Mouse (Mus musculus): ENCODE measurements around the gene Ypel5. TPM values are rescaled to one million over a fixed set of nuclear protein-coding genes. Genes with fewer than 3 reads are reported as not detected.

Gene Ypel5
- total RNA-seq (2017): 159 and 165 TPM in 2 replicates

DNA sequence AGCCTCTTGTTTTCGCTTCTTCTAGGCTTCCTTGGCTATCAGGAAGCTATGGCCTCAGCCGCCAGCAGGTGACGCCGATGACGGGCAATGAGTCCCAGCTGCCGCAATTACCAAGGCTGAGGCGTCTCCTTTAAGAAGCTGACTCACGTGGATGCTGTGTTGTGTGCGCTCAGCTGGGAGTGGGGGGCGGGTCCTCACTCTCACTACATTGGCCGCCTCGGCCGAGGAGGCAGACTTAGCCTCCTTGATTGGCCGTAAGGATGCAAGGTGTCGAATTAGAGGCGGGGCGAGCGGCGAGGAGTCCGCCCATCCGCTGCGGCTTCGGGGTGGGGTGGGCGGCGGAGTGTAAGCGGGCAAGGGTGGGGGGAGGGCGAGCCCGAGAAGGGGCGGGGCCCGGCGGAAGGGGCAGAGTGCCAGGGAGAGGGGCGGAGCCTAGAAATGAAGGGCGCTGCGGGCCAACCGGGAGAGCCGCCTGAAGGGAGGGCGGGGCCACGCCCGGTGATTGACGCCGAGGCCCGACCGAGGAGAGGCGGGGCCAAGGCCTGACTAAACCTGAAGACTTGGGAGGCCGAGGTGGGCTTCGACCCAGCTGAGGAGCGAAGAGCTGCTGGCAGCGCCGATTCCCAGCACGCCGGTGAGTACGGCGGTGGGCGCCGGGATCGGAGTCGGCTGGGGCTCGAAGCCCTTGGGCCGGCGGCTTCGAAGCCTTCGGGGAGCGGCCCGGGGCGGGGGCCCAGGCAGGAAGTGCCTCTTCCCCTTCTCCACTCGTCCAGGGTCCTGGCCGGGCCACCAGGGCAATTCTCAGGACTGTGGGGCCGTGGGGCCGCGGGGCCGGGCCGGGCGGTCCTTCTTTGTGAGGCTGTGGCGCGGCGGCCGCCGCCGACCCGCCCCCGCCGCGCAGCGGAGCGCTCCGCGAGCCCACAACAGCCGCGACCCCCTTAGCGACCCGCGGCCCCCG lies at the start of gene Ypel5:
Gene Ypel5, plus strand, starts transcription at position 296 of the 958 bp plus-strand sequence.
- ATAC-seq (ENCODE audit: extremely low read depth, insufficient number of reproducible peaks, low FRiP score, poor library complexity, severe bottlenecking): peak; percentile 92

DNA sequence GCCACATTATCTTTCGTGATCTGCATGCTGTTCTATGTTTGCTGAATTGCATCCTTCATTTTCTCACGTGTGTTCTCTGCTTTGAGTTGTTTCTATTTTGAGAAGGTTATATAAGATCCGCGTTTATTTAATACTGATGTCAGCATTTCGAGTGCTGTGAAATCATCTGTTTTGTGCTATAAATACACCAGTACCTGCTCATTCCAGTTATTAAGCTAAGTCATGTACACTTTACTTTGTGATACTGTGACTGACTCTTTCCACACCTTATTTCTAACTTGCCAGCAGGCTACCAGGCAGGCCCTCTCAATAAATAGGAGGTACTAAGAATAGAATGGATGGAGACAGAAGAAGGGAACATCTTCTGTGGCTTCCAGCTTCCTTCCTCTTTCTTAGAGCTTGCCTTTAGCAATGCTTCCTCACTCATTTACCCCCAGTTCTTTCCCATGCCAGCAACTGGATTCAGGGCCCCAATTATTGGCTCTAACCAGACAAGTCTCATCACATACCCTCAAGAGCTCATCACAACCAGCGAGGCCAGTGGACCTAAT lies 48.3 kb upstream of the Ypel5 start:
- no peak for ATAC-seq (ENCODE audit: extremely low read depth, insufficient number of reproducible peaks, low FRiP score, poor library complexity, severe bottlenecking)

DNA sequence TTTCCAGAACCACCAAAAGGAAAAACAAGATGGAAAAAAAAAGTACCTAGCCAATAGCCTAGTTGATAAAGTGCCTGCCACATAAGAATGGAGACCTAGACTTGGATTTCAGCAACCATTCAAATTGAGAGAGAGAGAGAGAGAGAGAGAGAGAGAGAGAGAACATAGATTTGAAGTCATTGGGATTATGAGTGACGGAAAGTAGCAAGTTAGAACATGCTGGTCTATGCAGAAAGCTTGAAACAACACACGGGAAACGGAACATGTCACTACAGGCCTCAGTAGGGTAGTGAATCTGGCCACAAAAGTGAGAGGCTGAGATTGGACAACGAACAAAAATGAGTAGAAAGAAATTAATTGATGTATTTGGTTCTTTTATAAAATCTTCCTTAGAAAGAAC lies 43.0 kb upstream of the Ypel5 start:
- no peak for ATAC-seq (ENCODE audit: extremely low read depth, insufficient number of reproducible peaks, low FRiP score, poor library complexity, severe bottlenecking)

DNA sequence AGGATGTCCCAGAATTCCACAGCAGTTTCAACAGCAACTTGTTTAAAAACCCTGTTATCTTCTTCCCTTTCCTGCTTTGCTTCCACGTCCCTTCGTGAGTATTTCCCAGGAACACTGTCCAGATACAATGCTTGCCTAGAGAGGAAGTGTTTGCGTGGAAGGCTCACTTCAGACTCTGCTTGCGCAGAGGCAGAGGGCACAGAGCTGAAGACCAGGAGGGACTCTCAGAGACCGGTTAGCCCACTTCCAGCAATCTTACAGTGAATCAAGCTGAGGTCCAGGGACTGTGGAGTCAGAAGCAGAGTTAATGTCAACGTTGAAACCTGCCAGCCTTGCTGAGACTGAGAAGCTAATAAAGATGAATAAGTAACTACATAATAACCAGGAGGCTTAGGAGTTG lies 41.6 kb upstream of the Ypel5 start:
- no peak for ATAC-seq (ENCODE audit: extremely low read depth, insufficient number of reproducible peaks, low FRiP score, poor library complexity, severe bottlenecking)

DNA sequence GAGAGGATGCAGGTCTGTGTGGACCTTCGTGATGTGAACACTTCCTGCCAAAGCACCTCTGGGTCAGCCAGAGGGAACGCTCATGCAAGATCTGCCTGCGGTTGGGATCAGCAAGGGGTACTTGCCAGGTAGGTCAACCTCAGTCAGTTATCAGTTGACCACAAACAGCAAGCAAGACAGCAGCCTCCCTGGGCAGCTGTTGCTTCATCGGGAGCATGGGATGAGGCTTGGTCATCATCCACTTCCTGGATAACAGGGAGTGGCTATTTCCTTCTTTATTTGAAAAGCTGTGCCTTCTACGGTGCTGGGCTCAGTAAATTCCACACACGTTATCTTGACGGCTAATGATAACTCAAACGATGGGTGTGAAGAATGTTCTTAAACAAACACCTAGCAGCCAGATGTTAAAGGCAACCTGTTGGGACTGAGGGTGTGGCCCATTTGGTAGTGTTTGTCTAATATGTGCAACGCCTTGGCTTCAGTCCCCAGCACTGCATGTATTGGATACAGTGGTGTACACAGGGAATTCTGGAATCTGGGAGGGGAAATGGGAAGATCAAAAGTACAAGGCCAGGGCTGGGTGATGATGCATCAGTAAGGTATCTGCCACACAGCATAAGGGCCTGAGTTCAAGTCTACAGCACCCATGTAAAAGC lies 40.7 kb upstream of the Ypel5 start:
- no peak for ATAC-seq (ENCODE audit: extremely low read depth, insufficient number of reproducible peaks, low FRiP score, poor library complexity, severe bottlenecking)

DNA sequence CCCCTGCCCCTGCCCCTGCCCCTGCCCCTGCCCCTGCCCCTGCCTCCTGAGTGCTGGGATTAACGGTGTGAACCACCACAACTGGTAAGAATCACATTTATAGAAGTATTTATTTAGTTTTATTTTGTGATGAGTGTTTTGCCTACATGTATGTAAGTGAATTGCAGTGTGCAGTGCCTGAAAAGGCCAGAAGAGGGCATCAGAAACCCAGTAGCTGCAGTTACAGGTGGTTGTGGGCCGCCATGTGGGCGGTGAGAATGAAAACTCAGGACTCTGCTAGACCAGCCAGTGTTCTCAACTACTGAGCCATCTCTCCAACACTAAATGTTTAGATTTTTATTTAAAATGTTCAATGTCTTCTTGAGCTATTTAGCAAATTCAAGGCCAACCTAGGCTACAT lies 39.7 kb upstream of the Ypel5 start:
- no peak for ATAC-seq (ENCODE audit: extremely low read depth, insufficient number of reproducible peaks, low FRiP score, poor library complexity, severe bottlenecking)

DNA sequence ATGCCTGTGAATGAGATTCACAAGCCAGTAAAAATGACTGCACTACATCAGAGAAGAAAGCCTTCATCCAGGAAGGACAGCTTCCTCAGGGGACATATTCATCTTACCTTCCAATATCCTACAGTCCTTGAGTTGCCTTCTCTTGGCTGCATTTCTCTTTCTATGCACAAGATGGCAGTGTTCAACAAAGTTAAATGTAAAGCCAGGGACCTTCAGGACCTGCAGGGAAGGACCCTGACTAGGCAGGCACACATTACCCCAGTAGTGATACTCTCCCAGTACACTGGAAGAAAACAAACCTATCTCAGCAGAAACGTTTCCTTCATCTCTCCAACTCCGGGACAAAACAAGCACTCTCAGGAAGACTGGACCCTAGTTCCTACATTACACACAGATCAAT lies 38.4 kb upstream of the Ypel5 start:
- peak; percentile 81 for ATAC-seq (ENCODE audit: extremely low read depth, insufficient number of reproducible peaks, low FRiP score, poor library complexity, severe bottlenecking)

DNA sequence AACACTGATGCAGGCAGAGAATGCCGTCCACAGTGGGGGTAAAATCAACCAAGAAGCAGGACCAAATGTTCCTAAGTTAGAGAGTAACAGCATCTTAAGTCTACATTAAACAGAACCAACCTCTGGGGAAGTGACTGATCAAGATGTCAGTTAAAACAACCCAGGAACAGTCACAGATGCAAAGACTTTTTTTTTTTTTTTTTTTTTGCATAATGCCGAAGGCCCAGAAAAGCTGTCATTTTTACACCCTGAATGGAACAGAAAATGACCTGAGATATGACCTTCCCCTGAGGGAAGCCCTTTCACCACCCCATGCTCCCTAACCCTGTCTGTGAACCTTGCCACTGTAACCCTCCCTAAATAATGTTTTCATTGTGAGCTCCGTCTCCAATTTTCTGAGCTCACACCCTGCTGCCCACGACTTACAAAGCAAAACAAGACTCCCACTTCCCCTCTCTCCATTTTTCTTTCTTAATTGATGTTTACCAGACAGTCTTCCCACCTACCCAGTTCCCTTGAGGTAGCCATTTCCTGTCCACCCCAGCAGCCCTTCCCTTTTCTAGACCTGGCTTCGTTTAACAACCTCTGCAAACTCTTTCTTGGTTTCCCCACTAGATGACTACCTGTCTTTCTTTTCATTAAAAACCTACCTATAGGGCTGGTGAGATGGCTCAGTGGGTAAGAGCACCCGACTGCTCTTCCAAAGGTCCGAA lies 26.2 kb upstream of the Ypel5 start:
- ATAC-seq (ENCODE audit: extremely low read depth, insufficient number of reproducible peaks, low FRiP score, poor library complexity, severe bottlenecking): no peak

DNA sequence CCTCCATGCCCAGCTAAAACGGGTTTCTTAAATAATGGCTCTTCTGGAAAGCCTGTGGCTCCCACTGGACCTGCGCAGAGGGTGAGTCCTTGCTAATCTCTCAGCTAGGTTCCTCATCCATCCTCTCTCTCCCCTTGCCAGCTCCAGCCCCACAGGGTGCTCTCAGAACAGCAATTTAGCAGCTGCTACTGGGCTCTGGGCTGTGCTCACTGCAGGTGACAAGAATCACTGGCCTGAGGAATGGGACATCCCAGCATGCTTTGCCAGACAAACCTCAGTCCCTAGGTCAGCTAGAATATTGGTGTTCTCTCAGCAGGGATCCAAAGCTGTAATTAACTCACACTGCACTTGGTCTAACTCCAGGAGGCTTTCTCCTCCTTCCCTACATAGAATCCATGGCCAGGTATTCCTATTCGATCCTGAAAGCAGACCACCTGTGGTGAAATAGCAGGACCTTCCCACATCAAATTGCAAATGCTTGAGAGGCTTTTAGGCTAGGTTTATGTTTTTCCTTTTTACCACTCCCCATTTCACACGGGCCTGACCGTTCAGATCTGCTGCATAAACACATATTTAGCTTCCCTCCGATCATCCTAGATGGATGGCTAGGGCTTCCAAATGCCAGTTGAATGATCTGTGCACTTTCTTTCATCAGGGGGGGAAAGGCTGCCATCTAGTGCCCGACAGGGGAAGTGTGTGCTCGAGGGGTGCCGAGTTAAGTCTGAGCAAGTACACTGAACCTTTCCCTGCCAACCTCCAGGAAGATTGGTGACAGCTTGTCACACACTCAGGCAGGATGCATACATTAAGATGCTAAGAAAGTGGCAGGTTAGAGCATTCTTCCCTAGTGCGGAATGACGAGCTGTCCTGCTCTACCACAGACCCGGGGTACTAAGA lies 22.6 kb upstream of the Ypel5 start:
- peak; percentile 82 for ATAC-seq (ENCODE audit: extremely low read depth, insufficient number of reproducible peaks, low FRiP score, poor library complexity, severe bottlenecking)

DNA sequence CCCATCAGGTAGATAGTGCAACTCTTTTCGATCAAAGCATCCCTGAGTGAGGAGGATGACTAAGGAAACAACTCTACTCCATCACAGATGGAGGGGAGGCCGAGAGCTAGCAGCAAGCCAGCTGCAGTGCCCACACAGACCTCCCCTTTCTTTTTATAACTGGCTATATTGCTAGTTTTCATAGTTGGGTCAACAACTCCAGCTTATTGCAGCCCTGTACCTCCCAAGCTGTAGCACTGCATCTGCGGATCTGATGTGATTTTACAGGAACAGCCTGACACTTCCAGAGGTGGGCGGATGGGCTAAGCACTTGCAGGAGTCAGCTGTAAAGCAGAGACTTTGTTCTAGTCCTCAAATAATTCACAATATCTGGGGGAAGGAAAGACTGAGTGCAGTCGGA lies 18.7 kb upstream of the Ypel5 start:
- ATAC-seq (ENCODE audit: extremely low read depth, insufficient number of reproducible peaks, low FRiP score, poor library complexity, severe bottlenecking): no peak

DNA sequence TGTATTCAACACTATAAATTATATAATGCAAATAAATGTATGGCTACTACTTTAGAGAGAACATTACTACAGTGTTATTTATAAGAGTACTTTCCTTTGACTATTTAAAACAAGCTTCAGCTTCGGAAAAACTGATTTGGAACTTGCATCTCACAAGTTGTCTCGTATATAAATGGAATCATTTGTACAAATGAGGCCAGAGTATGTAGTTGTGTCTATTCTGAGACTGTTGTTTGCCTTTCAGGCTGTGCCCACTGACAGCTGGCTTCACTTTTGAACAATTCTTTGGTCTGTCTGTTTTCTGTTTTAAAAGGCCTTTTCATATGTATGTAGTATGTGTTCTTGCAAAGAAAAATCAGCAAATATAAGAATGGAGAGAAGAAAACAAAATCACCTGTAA lies 16.5 kb upstream of the Ypel5 start:
- no peak for ATAC-seq (ENCODE audit: extremely low read depth, insufficient number of reproducible peaks, low FRiP score, poor library complexity, severe bottlenecking)

DNA sequence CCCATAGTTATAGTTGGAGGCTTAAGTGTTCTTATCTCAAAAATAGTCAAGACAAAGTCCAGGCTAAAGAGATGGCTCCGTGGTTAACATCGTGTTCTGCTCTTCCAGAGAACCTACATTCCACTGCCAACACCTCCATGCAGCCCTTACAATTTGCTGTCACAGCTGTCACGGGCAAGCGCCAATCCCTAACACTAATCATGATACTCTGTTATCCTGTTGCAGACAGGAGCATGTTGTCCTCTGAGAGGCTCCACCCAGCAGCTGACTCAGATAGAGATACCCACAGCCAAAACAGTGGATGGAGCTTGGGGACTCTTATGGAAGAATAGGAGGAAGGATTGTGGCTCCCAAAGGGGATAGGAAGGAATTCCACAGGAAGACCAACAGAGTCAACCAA lies 15.8 kb upstream of the Ypel5 start:
- ATAC-seq (ENCODE audit: extremely low read depth, insufficient number of reproducible peaks, low FRiP score, poor library complexity, severe bottlenecking): no peak

DNA sequence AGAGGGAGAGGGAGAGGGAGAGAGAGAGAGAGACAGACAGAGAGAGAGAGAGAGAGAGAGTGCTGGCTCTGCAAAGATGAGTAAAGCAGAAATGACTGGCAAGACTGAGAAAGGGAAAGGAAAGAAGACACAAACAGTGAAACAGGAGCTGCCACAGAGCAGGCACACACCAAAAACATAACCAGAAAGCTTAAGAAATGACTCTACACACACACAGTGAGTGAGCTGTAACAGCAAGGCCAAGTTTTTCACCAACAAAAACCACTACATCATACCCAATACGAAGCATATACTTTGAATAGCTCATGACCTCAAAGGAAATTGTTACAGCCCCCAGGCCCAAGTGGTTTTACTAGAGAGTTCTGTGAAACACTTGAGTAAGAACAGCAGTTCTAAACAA lies 14.3 kb upstream of the Ypel5 start:
- no peak for ATAC-seq (ENCODE audit: extremely low read depth, insufficient number of reproducible peaks, low FRiP score, poor library complexity, severe bottlenecking)

DNA sequence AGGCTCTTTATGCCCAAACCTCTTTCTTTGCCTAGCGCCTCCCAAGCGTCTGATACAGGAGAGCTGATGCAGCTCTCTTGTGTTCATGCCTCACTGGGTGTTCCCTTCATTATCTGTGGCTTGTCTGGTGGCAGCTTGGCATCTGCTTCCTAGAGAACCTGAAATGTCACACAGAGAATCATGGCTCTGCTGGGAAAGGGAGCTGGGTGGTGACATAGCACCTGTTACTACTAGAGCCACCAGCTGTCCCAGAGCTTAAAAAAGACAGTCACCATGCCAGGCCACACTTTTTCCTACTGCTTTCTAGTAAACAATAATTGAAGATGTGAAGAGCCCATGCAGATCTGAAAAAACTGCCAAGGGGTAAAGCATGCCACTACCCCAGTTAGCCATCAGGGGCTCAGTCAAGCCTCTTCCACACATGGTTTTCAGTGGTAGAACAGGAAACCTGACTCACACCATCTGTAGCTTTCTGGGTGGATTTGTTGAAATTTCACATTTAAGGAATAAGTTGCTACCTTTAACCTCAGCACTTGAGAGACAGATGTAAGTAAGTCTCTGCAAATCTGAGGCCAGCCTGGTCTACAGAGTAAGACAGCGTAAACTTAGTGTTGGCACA lies 9.2 kb upstream of the Ypel5 start:
- no peak for ATAC-seq (ENCODE audit: extremely low read depth, insufficient number of reproducible peaks, low FRiP score, poor library complexity, severe bottlenecking)

DNA sequence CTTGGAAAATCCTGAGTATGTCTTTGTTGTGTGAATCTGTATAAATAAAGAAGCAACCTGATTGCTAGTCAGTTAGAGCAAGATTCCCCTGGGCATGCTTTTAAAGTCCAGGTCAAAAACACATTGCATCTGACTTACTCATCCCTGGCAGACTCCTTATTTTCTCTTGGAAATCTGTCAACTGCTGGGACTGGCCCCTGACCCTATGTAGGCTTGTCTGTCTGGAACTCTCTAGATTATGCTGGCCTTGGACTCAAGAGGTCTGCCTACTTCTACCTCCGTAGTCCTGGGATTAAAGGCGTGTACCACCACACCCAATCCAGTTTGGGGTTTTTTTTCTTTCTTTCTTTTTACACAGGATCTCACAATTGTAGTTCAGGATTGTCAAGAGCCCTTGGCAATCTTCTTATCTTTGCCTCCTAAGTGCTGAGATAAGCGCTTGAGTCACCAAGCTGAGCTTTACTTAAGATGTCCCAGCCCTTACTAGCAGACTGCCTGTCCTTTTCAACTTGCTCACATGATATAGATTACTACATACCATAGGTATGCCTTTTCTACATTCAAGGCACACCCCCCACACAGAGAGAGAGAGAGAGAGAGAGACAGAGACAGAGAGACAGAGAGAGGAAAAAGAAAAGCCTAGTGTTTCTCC lies 8.1 kb upstream of the Ypel5 start:
- ATAC-seq (ENCODE audit: extremely low read depth, insufficient number of reproducible peaks, low FRiP score, poor library complexity, severe bottlenecking): no peak

DNA sequence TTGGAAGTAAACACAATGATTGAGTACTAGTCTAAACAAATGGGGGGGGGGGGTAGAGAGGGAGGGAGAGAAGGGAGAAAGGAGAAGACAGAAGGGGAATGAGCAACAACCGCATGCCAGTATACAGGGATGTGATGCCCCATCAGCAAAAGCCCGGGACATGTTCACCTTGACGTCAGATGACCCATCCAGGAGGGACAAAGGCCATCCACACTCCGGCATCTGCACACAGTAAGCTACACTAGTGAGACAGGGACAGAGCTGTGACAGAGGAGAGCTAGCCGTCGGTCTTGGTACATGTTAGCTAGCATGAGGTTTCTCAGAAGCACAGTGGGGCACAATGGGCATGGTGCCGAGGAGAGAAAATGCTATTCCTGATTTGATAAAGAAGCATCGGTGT lies 7.6 kb upstream of the Ypel5 start:
- no peak for ATAC-seq (ENCODE audit: extremely low read depth, insufficient number of reproducible peaks, low FRiP score, poor library complexity, severe bottlenecking)

DNA sequence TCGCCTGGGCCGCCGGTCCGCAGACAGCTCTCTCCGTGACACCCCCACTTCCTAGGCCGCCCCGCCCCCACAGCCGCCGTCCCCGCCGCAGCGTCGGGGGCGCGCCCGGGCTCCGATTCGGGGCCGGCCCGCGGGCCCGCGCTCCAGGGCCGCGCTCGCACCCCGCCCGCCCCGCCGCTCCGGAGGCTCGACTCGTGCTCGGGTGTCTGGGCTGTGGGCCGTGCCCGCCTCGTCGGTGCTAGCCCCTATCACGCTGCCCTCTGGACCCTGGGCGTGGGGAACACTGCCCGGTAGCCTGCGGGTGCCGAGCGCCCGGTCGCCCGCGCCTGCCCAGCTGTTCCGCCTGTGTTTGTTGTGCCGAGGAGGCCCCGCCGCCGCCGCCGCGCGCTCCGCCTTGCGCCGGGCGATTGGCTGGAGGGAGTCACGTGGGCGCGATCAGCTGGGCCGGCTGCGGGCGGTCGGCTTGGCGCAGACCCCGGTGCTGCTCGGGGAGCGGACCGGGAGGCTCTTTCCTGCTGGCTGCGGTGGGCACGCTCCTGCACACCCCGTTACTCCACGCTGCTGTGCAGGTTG lies 973 bp downstream of the Ypel5 start:
- peak; percentile 1; the same call in 1 of the 2 replicates for ATAC-seq (ENCODE audit: extremely low read depth, insufficient number of reproducible peaks, low FRiP score, poor library complexity, severe bottlenecking)

All from neutrophil, adult 5-6 weeks (primary cell).